Mouse (Mus musculus) neutrophil, adult 83 days (primary cell): ENCODE measurements around the gene Sp8. TPM values are rescaled to one million over a fixed set of nuclear protein-coding genes. Genes with fewer than 3 reads are reported as not detected.

Experiments used
- total RNA-seq, 2 experiments: library from RNA; stranded (reverse); gene quantifications; one replicate each; pipeline ENCODE4 v1.2.4; 2023

Sp8 gene
- total RNA-seq = not detected

DNA sequence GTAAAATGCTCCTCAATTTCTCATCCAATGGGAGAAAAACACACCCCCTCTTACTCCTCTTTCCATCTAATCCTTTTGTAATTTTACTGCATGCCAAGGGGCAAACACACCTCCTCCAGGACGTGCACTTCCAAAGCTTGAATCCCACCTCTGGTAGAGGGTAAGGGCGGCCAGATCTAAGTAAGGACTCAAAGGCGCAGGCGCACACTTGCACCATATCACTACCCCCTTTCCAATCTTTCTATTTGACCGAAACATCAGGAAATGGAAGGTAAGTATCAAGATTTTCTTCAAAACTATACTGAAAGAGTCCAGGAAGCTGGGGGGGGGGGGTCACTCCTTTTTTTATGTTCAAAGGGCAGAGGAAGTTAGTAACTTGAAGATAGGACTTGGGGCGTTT, at the start of gene Sp8:
TSS of gene Sp8 (plus strand) at position 109 of the 400 bp plus-strand sequence.

Other genes with a start within 250 kb of the Sp8 start
- gene Abcb5, start 120.1 kb downstream of the Sp8 start, total RNA-seq = not detected